28 mouse cellular contexts compared by ENCODE assay signal in genomic region chr3:136439907-136440645, GRCm38 (mm10).
DNase-seq lines count a peak whose midpoint lies in the region; ATAC-seq and TF ChIP-seq lines count a peak whose summit lies in the region.
"Had no signal": no experiment of that assay in that cellular context is flagged by ENCODE, and none has a peak within 500 bp of the region (broad histone marks: within the 10 kb centered on the region; RNA-seq: fewer than 3 reads in every experiment).

No protein-coding gene starts in this region.

- WGBS in kidney, adult 2 months: 51% methylated on average over 7 of the region's 7 CpGs
- WGBS in intestine, embryonic 16.5 days: 87% methylated on average over 7 of the region's 7 CpGs
- 74% methylated on average over 7 of the region's 7 CpGs for WGBS in hindbrain, embryonic 16.5 days
- WGBS in heart, adult 2 months: 83% methylated on average over 7 of the region's 7 CpGs

- H3K36me3 ChIP-seq in kidney, adult 2 months (ENCODE audit: control insufficient read depth, insufficient read depth, low read length): no peaks in the 10 kb centered on the region
- no peaks in the 10 kb centered on the region for H3K36me3 ChIP-seq in intestine, embryonic 16.5 days (ENCODE audit: control insufficient read depth, insufficient read depth, low read length)
- H3K36me3 ChIP-seq in hindbrain, embryonic 16.5 days (ENCODE audit: control insufficient read depth, insufficient read depth, low read length): no peaks in the 10 kb centered on the region
- H3K36me3 ChIP-seq in heart, adult 2 months (ENCODE audit: control insufficient read depth, insufficient read depth, low read length): no peaks in the 10 kb centered on the region
- H3K36me3 ChIP-seq: embryonic facial prominence, embryonic 12.5 days; forebrain, embryonic 15.5 days; hindbrain, embryonic 15.5 days; midbrain, embryonic 13.5 days; neural tube, embryonic 12.5 days had no signal

- TF ChIP-seq POLR2A in kidney, adult 2 months (IDR thresholded peaks at IDR 0.05; ENCODE audit: low read depth, low read length): no peak
- no peak for TF ChIP-seq POLR2A in heart, adult 2 months (IDR thresholded peaks at IDR 0.05; ENCODE audit: insufficient read depth, low read depth, low read length)

- intact Hi-C loops in heart, adult 2 months (cut with DNase I): no loop called here

- H3K9ac ChIP-seq in intestine, embryonic 16.5 days (ENCODE audit: low read depth, low read length): no peak overlapping the region
- H3K9ac ChIP-seq in hindbrain, embryonic 16.5 days (ENCODE audit: low read depth, low read length): no peak overlapping the region
- H3K9ac ChIP-seq in heart, adult 2 months (ENCODE audit: low read depth, low read length): no peak overlapping the region
- H3K9ac ChIP-seq: embryonic facial prominence, embryonic 12.5 days; forebrain, embryonic 15.5 days; hindbrain, embryonic 15.5 days; midbrain, embryonic 13.5 days; neural tube, embryonic 12.5 days had no signal

- no peak overlapping the region for H3K27ac ChIP-seq in kidney, adult 2 months (ENCODE audit: insufficient read depth, low read depth, low read length)
- H3K27ac ChIP-seq in intestine, embryonic 16.5 days (ENCODE audit: low read length): no peak overlapping the region
- no peak overlapping the region for H3K27ac ChIP-seq in hindbrain, embryonic 16.5 days (ENCODE audit: low read depth, low read length)
- no peak overlapping the region for H3K27ac ChIP-seq in heart, adult 2 months
- H3K27ac ChIP-seq: embryonic facial prominence, embryonic 12.5 days; forebrain, embryonic 15.5 days; hindbrain, embryonic 15.5 days; midbrain, embryonic 13.5 days; neural tube, embryonic 12.5 days had no signal

- peak; percentile 56 for DNase-seq in kidney, adult 2 months
- no peak for DNase-seq in kidney, postnatal 4 days
- peak; percentile 63 for DNase-seq in 3134 (ENCODE audit: extremely low read depth, insufficient read length, low spot score)
- DNase-seq in NIH3T3 (ENCODE audit: low read depth): peak; percentile 49
- peak; percentile 68 for DNase-seq in fibroblast of lung, adult 2 months (ENCODE audit: low read depth)
- DNase-seq in heart, adult 2 months: no peak
- DNase-seq: adrenal gland, postnatal 14 days; B cell, adult 2 months; cerebellum, adult 8-10 months; cerebellum, postnatal 36 days; kidney, postnatal 25 days; layer of hippocampus, adult 9-11 months; lung, postnatal 10 days; retina, postnatal 1 day; right cerebral cortex, postnatal 25 days; spleen, adult 18-20 months; thymus, postnatal 25 days had no signal

- no peak overlapping the region for H3K4me3 ChIP-seq in kidney, adult 2 months (ENCODE audit: insufficient read depth, low read depth, low read length)
- H3K4me3 ChIP-seq in intestine, embryonic 16.5 days (ENCODE audit: low read length): no peak overlapping the region
- no peak overlapping the region for H3K4me3 ChIP-seq in hindbrain, embryonic 16.5 days (ENCODE audit: low read length)
- no peak overlapping the region for H3K4me3 ChIP-seq in heart, adult 2 months
- H3K4me3 ChIP-seq: embryonic facial prominence, embryonic 12.5 days; erythroblast, embryonic 14.5 days; forebrain, embryonic 15.5 days; hindbrain, embryonic 15.5 days; megakaryocyte, embryonic 14.5 days; midbrain, embryonic 13.5 days; neural tube, embryonic 12.5 days had no signal

- TF ChIP-seq CTCF in kidney, adult 2 months (conservative IDR thresholded peaks at IDR 0.05; ENCODE audit: insufficient read depth, insufficient read length, low read depth, low read length): no peak
- no peak for TF ChIP-seq CTCF in heart, adult 2 months (IDR thresholded peaks at IDR 0.05)

- H3K4me2 ChIP-seq in intestine, embryonic 16.5 days (ENCODE audit: low read depth, low read length): no peak overlapping the region
- H3K4me2 ChIP-seq in hindbrain, embryonic 16.5 days (ENCODE audit: low read length): no peak overlapping the region
- H3K4me2 ChIP-seq: embryonic facial prominence, embryonic 12.5 days; forebrain, embryonic 15.5 days; heart, embryonic 11.5 days; hindbrain, embryonic 15.5 days; midbrain, embryonic 13.5 days; neural tube, embryonic 12.5 days had no signal

- no peaks in the 10 kb centered on the region for H3K9me3 ChIP-seq in intestine, embryonic 16.5 days (ENCODE audit: control insufficient read depth, low read length)
- no peaks in the 10 kb centered on the region for H3K9me3 ChIP-seq in hindbrain, embryonic 16.5 days (ENCODE audit: control insufficient read depth, low read length)
- H3K9me3 ChIP-seq: embryonic facial prominence, embryonic 12.5 days; forebrain, embryonic 15.5 days; hindbrain, embryonic 15.5 days; megakaryocyte, embryonic 14.5 days; midbrain, embryonic 13.5 days; neural tube, embryonic 12.5 days had no signal

- TF ChIP-seq EP300 in heart, adult 2 months (IDR thresholded peaks at IDR 0.05; ENCODE audit: insufficient read depth, low read depth, low read length): no peak

- H3K27me3 ChIP-seq in kidney, adult 2 months (replicated peaks; ENCODE audit: control insufficient read depth, insufficient read depth, low read length): no peaks in the 10 kb centered on the region
- no peaks in the 10 kb centered on the region for H3K27me3 ChIP-seq in intestine, embryonic 16.5 days (replicated peaks; ENCODE audit: control insufficient read depth, insufficient read depth, low read length)
- no peaks in the 10 kb centered on the region for H3K27me3 ChIP-seq in hindbrain, embryonic 16.5 days (replicated peaks; ENCODE audit: control insufficient read depth, insufficient read depth, low read length)
- H3K27me3 ChIP-seq in heart, adult 2 months (ENCODE audit: control insufficient read depth, insufficient read depth, low read length): no peaks in the 10 kb centered on the region
- H3K27me3 ChIP-seq: embryonic facial prominence, embryonic 12.5 days; forebrain, embryonic 15.5 days; hindbrain, embryonic 15.5 days; midbrain, embryonic 13.5 days; neural tube, embryonic 12.5 days had no signal

- no peaks in the 10 kb centered on the region for H3K79me2 ChIP-seq in heart, adult 2 months (replicated peaks; ENCODE audit: control insufficient read depth, insufficient read depth, low read length)

- no peak for ATAC-seq in intestine, embryonic 16.5 days
- no peak for ATAC-seq in hindbrain, embryonic 16.5 days
- ATAC-seq: forebrain, embryonic 15.5 days; intestine, postnatal 0 days; midbrain, embryonic 13.5 days had no signal

- H3K4me1 ChIP-seq in kidney, adult 2 months (ENCODE audit: control insufficient read depth, insufficient read depth, low read length): peaks cover 2% of the 10 kb centered on the region; the same call in 1 of the 2 replicates
- H3K4me1 ChIP-seq in intestine, embryonic 16.5 days (ENCODE audit: control insufficient read depth, insufficient read depth, low read length): no peaks in the 10 kb centered on the region
- no peaks in the 10 kb centered on the region for H3K4me1 ChIP-seq in hindbrain, embryonic 16.5 days (ENCODE audit: control insufficient read depth, insufficient read depth, low read depth, low read length)
- peaks cover 1% of the 10 kb centered on the region; the same call in 1 of the 2 replicates for H3K4me1 ChIP-seq in heart, adult 2 months (ENCODE audit: control insufficient read depth, insufficient read depth, low read length)
- H3K4me1 ChIP-seq: embryonic facial prominence, embryonic 12.5 days; forebrain, embryonic 15.5 days; hindbrain, embryonic 15.5 days; midbrain, embryonic 13.5 days; neural tube, embryonic 12.5 days had no signal

Comparison
In these comparisons a context has a peak if more than half of its experiments do, and no peak if none do; other contexts are left out.
1. DNase-seq: peak in kidney, adult 2 months (single experiment), 3134 (single experiment), NIH3T3 (single experiment) and fibroblast of lung, adult 2 months (single experiment); none in kidney, postnatal 4 days (0 of 2) and heart, adult 2 months (0 of 2).